Mouse (Mus musculus) heart, postnatal 14 days (tissue): Measurements from ENCODE around the gene Gpatch2l. TPM values are rescaled to one million over a fixed set of nuclear protein-coding genes. Genes with fewer than 3 reads are reported as not detected.

Experiments
- DNase-seq, 2 experiments: peaks; one replicate each; pipeline ENCODE4 v3.0.0; 2021 to 2022
- intact Hi-C: fragments of 180-260 bp; cut with DNase I; formaldehyde crosslinking; loops from one replicate; pipeline ENCODE4 v1.15.1; 2025
- total RNA-seq, 2 experiments: library from RNA; stranded (reverse); gene quantifications; 2 replicates each; pipeline ENCODE4 v1.2.3; 2021

The Gpatch2l gene
- total RNA-seq, 2 experiments from 2014 or later: 16.4 to 17.8 TPM

GRCm38 (mm10) chr12:86275731-86276130, 34.1 kb downstream of the Gpatch2l start:
- DNase-seq: no peak
- intact Hi-C loops: no loop called here

- DNase-seq: no peak
- intact Hi-C loops: no loop called here
These were observed 34.8 kb downstream of the Gpatch2l start for GRCm38 (mm10) chr12:86276463-86276862.

GRCm38 (mm10) chr12:86276895-86277294, 35.2 kb downstream of the Gpatch2l start:
- no peak for DNase-seq
- intact Hi-C loops: no loop called here

GRCm38 (mm10) chr12:86280000-86280399, 38.3 kb downstream of the Gpatch2l start:
- intact Hi-C loops: loop anchor here (5.0 kb wide), 1 partner anchor 143 kb away; no protein-coding TSS in a partner anchor
- no peak for DNase-seq

GRCm38 (mm10) chr12:86285704-86286103, 44.0 kb downstream of the Gpatch2l start:
- DNase-seq: no peak
- intact Hi-C loops: no loop called here

- intact Hi-C loops: no loop called here
- no peak for DNase-seq
These were observed 55.8 kb downstream of the Gpatch2l start for GRCm38 (mm10) chr12:86297450-86297849.

GRCm38 (mm10) chr12:86302973-86303372, 61.3 kb downstream of the Gpatch2l start:
- intact Hi-C loops: loop anchor here (5.0 kb wide), 1 partner anchor 99 kb away; no protein-coding TSS in a partner anchor
- no peak for DNase-seq

GRCm38 (mm10) chr12:86305045-86305444, 63.4 kb downstream of the Gpatch2l start:
- DNase-seq: no peak
- intact Hi-C loops: no loop called here

- intact Hi-C loops: no loop called here
- DNase-seq: peak; percentile 7 to 18
These were observed 64.1 kb downstream of the Gpatch2l start for GRCm38 (mm10) chr12:86305635-86306243.

GRCm38 (mm10) chr12:86309474-86309873, 67.8 kb downstream of the Gpatch2l start:
- intact Hi-C loops: no loop called here
- no peak for DNase-seq

GRCm38 (mm10) chr12:86309902-86310301, 68.2 kb downstream of the Gpatch2l start:
- intact Hi-C loops: no loop called here
- no peak for DNase-seq

GRCm38 (mm10) chr12:86320629-86321028, 79.0 kb downstream of the Gpatch2l start:
- intact Hi-C loops: no loop called here

GRCm38 (mm10) chr12:86324297-86324696, 82.6 kb downstream of the Gpatch2l start:
- DNase-seq: no peak
- intact Hi-C loops: no loop called here

More at GRCm38 (mm10) chr12:86320629-86321028, 79.0 kb downstream of the Gpatch2l start:
- no peak for DNase-seq

GRCm38 (mm10) chr12:86329813-86330212, 88.2 kb downstream of the Gpatch2l start:
- intact Hi-C loops: no loop called here
- DNase-seq: no peak

- intact Hi-C loops: no loop called here
- DNase-seq: no peak
These were observed 89.0 kb downstream of the Gpatch2l start for GRCm38 (mm10) chr12:86330684-86331083.

- no peak for DNase-seq
- intact Hi-C loops: no loop called here
These were observed 89.6 kb downstream of the Gpatch2l start for GRCm38 (mm10) chr12:86331248-86331647.

- intact Hi-C loops: no loop called here
- DNase-seq: no peak
These were observed 94.6 kb downstream of the Gpatch2l start for GRCm38 (mm10) chr12:86336209-86336608.

GRCm38 (mm10) chr12:86336887-86337286, 95.2 kb downstream of the Gpatch2l start:
- intact Hi-C loops: no loop called here

More at GRCm38 (mm10) chr12:86336887-86337286, 95.2 kb downstream of the Gpatch2l start:
- DNase-seq: no peak
